Mouse (Mus musculus) spleen, adult 2 months (tissue): Measurements from ENCODE around the gene Cmas. TPM values are rescaled to one million over a fixed set of nuclear protein-coding genes. Genes with fewer than 3 reads are reported as not detected.

ENCODE experiments used
- DNase-seq, 2 experiments: peaks; one replicate each; pipeline versions ENCODE4 v3.0.0 to v3.0.0-alpha.2; 2012 to 2021; ENCODE audit warnings: low spot score in 2 of 2, low read depth in 1 of 2
- H3K27ac ChIP-seq: fragments of 200-500 bp; 2 replicates; pipeline ENCODE4 v1.5.1; 2012; ENCODE audit warnings: low read length, inconsistent platforms; ENCODE audit not compliant: insufficient read depth
- H3K27me3 ChIP-seq: fragments of 200-500 bp; 2 replicates; pipeline ENCODE4 v1.6.1; 2012; ENCODE audit warnings: mild to moderate bottlenecking, moderate library complexity, low read length, inconsistent platforms; ENCODE audit not compliant: control insufficient read depth, insufficient read depth
- H3K36me3 ChIP-seq: fragments of 200-500 bp; 2 replicates; pipeline ENCODE4 v1.6.1; 2012; ENCODE audit warnings: mild to moderate bottlenecking, low read length, inconsistent platforms; ENCODE audit not compliant: control insufficient read depth, insufficient read depth
- H3K4me1 ChIP-seq: fragments of 200-500 bp; 2 replicates; pipeline ENCODE4 v1.6.1; 2011; ENCODE audit warnings: inconsistent platforms; ENCODE audit not compliant: control insufficient read depth, insufficient read depth, insufficient read length
- H3K4me3 ChIP-seq: fragments of 200-500 bp; 2 replicates; pipeline ENCODE4 v1.5.1; 2011; ENCODE audit warnings: mild to moderate bottlenecking, inconsistent platforms; ENCODE audit not compliant: insufficient read depth, insufficient read length; ENCODE audit errors: extremely low read depth
- CTCF ChIP-seq: fragments of 200-500 bp; IDR thresholded peaks from 2 replicates; pipeline ENCODE4 v1.5.1; 2011; ENCODE audit warnings: mild to moderate bottlenecking, inconsistent platforms; ENCODE audit not compliant: insufficient read depth, insufficient read length, insufficient replicate concordance; ENCODE audit errors: extremely low read depth
- POLR2A ChIP-seq: fragments of 200-500 bp; IDR thresholded peaks from 2 replicates; pipeline ENCODE4 v1.6.1; 2011; ENCODE audit warnings: low read depth, low read length, inconsistent platforms
- WGBS: fragments of 180-500 bp; shearing (Covaris S2); methylation state at CpG from one replicate; pipeline ENCODE4 v1.1.7; 2018; 5-methylcytosine and 5-hydroxymethylcytosine counted together
- polyA plus RNA-seq: library from polyadenylated mRNA; depleted of rRNA; stranded (reverse); fragments of >200 nt; gene quantifications from 2 replicates; pipeline ENCODE4 v1.2.3, GENCODE M21; 2012; rRNA removed

The Cmas gene
- polyA plus RNA-seq, 1 experiment = 34.5 TPM

GRCm38 (mm10) chr6:142810239-142810638 lies 53.8 kb downstream of the Cmas start:
- no peaks in the 10 kb centered on the region for H3K36me3 ChIP-seq
- no peaks in the 10 kb centered on the region; the same call in 1 of the 2 replicates for H3K4me1 ChIP-seq
- H3K27ac ChIP-seq = no peak overlapping the region
- no peak for DNase-seq
- 42% methylated on average over 6 of the region's 6 CpGs for WGBS
- no peaks in the 10 kb centered on the region for H3K27me3 ChIP-seq
- no peak overlapping the region for H3K4me3 ChIP-seq
- no peak for TF ChIP-seq CTCF

DNA sequence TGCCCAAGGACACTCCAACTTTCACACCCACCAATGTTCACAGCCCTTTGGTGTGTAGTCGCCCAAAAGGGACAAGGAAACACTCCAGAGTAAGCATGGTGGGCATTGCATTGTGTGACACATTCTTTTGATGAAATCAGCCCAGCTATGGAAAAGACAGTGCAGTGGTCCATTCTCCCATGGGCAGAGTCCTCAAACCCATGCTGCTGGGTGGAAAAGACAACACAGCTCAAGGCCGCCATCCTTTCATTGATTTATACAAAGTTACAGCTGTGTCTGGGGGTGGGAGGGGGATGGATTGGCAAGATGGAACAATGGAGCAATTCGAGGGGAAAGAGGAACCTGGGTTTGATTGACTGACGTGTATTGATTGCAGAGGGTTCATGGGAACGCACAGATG lies 56.5 kb downstream of the Cmas start:
- no peak for DNase-seq
- TF ChIP-seq POLR2A (no peak), CTCF (no peak)
- Histone ChIP-seq H3K4me1 (no peaks in the 10 kb centered on the region; the same call in 1 of the 2 replicates), H3K36me3 (no peaks in the 10 kb centered on the region), H3K4me3 (no peak overlapping the region), H3K27me3 (no peaks in the 10 kb centered on the region), H3K27ac (no peak overlapping the region)
- 78% methylated on average over 5 of the region's 5 CpGs for WGBS

DNA sequence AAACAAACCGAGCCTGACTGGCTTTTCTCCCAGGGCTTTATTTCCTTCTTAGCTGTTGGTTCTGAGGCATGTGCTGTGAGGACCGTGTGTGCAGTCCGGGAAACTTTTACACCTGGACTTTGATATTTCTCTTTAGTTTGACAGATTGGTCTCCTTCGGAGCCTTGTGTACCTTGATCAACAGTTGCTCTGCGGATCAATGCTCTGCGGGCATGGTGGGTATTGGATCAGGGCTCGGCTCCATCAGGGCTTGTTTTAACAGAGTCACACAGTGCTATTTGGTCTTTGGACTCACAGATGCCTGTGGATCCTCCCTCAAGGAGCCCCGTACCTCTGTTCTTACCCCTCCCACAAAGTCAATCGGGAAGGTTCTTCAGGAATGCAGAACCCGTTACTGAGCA lies 57.5 kb downstream of the Cmas start:
- no peak for DNase-seq
- no peaks in the 10 kb centered on the region for H3K27me3 ChIP-seq
- H3K4me3 ChIP-seq = no peak overlapping the region
- H3K4me1 ChIP-seq = no peaks in the 10 kb centered on the region; the same call in 1 of the 2 replicates
- no peak overlapping the region for H3K27ac ChIP-seq
- TF ChIP-seq POLR2A = no peak
- TF ChIP-seq CTCF = no peak
- WGBS = 82% methylated on average over 10 of the region's 10 CpGs
- no peaks in the 10 kb centered on the region for H3K36me3 ChIP-seq

GRCm38 (mm10) chr6:142814495-142814921 lies 58.0 kb downstream of the Cmas start:
- Histone ChIP-seq H3K4me3 (peak overlapping the region; percentile 8; the same call in 1 of the 2 replicates), H3K27me3 (no peaks in the 10 kb centered on the region), H3K4me1 (no peaks in the 10 kb centered on the region; the same call in 1 of the 2 replicates), H3K27ac (no peak overlapping the region), H3K36me3 (no peaks in the 10 kb centered on the region)
- TF ChIP-seq POLR2A = no peak
- peak; percentile 37; the same call in 1 of the 2 replicates for TF ChIP-seq CTCF
- 10% methylated on average over 15 of the region's 15 CpGs for WGBS
- peak; percentile 50 to 68 for DNase-seq

DNA sequence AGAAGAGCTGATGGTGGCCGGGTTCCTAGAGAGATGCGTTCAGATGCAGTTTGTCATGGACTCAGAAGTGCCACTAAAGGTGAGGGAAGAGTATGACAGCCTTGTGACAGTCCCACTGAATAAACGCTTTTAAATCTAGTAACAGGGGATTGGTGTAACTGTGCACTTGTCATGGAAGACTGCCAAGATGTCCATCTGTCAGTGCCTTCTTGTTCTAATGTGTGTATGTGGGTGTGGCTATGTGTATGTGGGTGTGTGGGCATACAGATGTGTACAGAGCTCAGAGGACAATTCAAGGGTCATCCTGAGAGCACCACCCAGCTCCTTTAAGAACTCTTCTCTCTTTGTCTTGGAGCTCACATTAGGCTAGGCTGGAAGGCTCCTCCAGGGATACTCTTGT lies 59.0 kb downstream of the Cmas start:
- DNase-seq = no peak
- Histone ChIP-seq H3K36me3 (no peaks in the 10 kb centered on the region), H3K4me3 (no peak overlapping the region), H3K27me3 (no peaks in the 10 kb centered on the region), H3K4me1 (no peaks in the 10 kb centered on the region; the same call in 1 of the 2 replicates), H3K27ac (no peak overlapping the region)
- WGBS = 82% methylated on average over 3 of the region's 3 CpGs
- TF ChIP-seq CTCF = no peak
- no peak for TF ChIP-seq POLR2A

DNA sequence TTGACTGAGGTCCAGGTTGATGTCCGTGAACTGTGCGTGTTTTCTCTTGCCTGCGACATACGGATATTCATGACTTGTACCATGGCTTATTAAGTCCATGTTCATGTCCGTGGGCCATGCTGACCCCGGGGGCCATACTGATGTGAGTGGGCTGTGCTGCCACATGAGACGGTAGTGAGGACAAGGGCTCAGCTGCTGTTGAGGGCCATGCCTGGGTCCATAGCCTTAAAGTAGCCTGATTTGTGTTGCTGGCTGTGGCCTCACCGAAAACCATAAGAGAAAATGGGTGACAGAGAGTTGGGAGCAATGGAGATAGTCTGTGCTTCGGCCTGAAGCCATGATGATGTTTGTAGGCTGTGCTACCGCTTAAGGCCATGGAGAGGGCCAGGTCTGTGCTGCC lies 61.8 kb downstream of the Cmas start:
- no peaks in the 10 kb centered on the region for H3K27me3 ChIP-seq
- no peak for DNase-seq
- WGBS = 93% methylated on average over 10 of the region's 10 CpGs
- H3K27ac ChIP-seq = no peak overlapping the region
- no peak overlapping the region for H3K4me3 ChIP-seq
- H3K4me1 ChIP-seq = no peaks in the 10 kb centered on the region; the same call in 1 of the 2 replicates
- H3K36me3 ChIP-seq = no peaks in the 10 kb centered on the region
- no peak for TF ChIP-seq POLR2A
- no peak for TF ChIP-seq CTCF

- no peaks in the 10 kb centered on the region for H3K4me1 ChIP-seq
These were observed 66.7 kb downstream of the Cmas start for GRCm38 (mm10) chr6:142823008-142823787.

More at GRCm38 (mm10) chr6:142823008-142823787, 66.7 kb downstream of the Cmas start:
- 70% methylated on average over 5 of the region's 5 CpGs for WGBS
- no peak for DNase-seq
- TF ChIP-seq CTCF = no peak
- TF ChIP-seq POLR2A = no peak
- H3K27me3 ChIP-seq = no peaks in the 10 kb centered on the region
- H3K27ac ChIP-seq = no peak overlapping the region
- no peaks in the 10 kb centered on the region for H3K36me3 ChIP-seq
- no peak overlapping the region for H3K4me3 ChIP-seq

Other genes with a start within 250 kb of the Cmas start
- gene Ldhb, start 248.7 kb upstream of the Cmas start, polyA plus RNA-seq = 5.6 and 5.8 TPM in 2 replicates
- 12.0 and 12.8 TPM in 2 replicates for gene Kcnj8, start 185.1 kb upstream of the Cmas start, polyA plus RNA-seq
- 1.8 and 2.0 TPM in 2 replicates for gene Abcc9, start 54.4 kb upstream of the Cmas start, polyA plus RNA-seq
- gene Sult6b2, start 47.8 kb downstream of the Cmas start, polyA plus RNA-seq = not detected in 2 replicates
- 1.9 and 2.5 TPM in 2 replicates for gene St8sia1, start 207.8 kb downstream of the Cmas start, polyA plus RNA-seq